Mouse (Mus musculus) gastrocnemius, postnatal 25 days (tissue): ENCODE data around the gene Rad51b. TPM values are rescaled to one million over a fixed set of nuclear protein-coding genes. Genes with fewer than 3 reads are reported as not detected.

Experiments
- DNase-seq: peaks from one replicate; pipeline ENCODE4 v3.0.0; 2022
- total RNA-seq, 2 experiments: library from RNA; stranded (reverse); gene quantifications; 1 replicate in 1 of 2; 2 replicates in 1 of 2; pipeline ENCODE4 v1.2.3; 2021

Rad51b gene
- total RNA-seq, 2 experiments from 2014 or later, result 0.13 TPM; not detected in 1

GRCm38 (mm10) chr12:79838181-79838961 is 541.3 kb downstream of the Rad51b start:
- DNase-seq, result peak; percentile 76

GRCm38 (mm10) chr12:79839096-79839941 is 542.2 kb downstream of the Rad51b start:
- no peak for DNase-seq

- no peak for DNase-seq
Measured at GRCm38 (mm10) chr12:79840465-79840864, 543.4 kb downstream of the Rad51b start.

- DNase-seq, result no peak
Measured at GRCm38 (mm10) chr12:79841248-79841647, 544.2 kb downstream of the Rad51b start.

- no peak for DNase-seq
Measured at GRCm38 (mm10) chr12:79842319-79842718, 545.2 kb downstream of the Rad51b start.

- no peak for DNase-seq
Measured at GRCm38 (mm10) chr12:79843002-79843401, 545.9 kb downstream of the Rad51b start.

- DNase-seq, result no peak
Measured at GRCm38 (mm10) chr12:79843496-79843895, 546.4 kb downstream of the Rad51b start.

GRCm38 (mm10) chr12:79846247-79847151 is 549.4 kb downstream of the Rad51b start:
- DNase-seq, result no peak

- no peak for DNase-seq
Measured at GRCm38 (mm10) chr12:79848539-79848938, 551.5 kb downstream of the Rad51b start.

- no peak for DNase-seq
Measured at GRCm38 (mm10) chr12:79850021-79850420, 552.9 kb downstream of the Rad51b start.

- no peak for DNase-seq
Measured at GRCm38 (mm10) chr12:79851898-79852297, 554.8 kb downstream of the Rad51b start.

- DNase-seq, result no peak
Measured at GRCm38 (mm10) chr12:79852606-79853005, 555.5 kb downstream of the Rad51b start.

GRCm38 (mm10) chr12:79853901-79854490 is 556.9 kb downstream of the Rad51b start:
- DNase-seq, result no peak

- no peak for DNase-seq
Measured at GRCm38 (mm10) chr12:79854507-79854906, 557.4 kb downstream of the Rad51b start.

GRCm38 (mm10) chr12:79856116-79856909 is 559.2 kb downstream of the Rad51b start:
- DNase-seq, result peak; percentile 65

- DNase-seq, result no peak
Measured at GRCm38 (mm10) chr12:79857704-79858103, 560.6 kb downstream of the Rad51b start.

- DNase-seq, result no peak
Measured at GRCm38 (mm10) chr12:79858336-79858735, 561.3 kb downstream of the Rad51b start.

- peak; percentile 51 for DNase-seq
Measured at GRCm38 (mm10) chr12:79859354-79860247, 562.5 kb downstream of the Rad51b start.

- DNase-seq, result no peak
Measured at GRCm38 (mm10) chr12:79860248-79860555, 563.1 kb downstream of the Rad51b start.
